Mouse (Mus musculus) stomach, postnatal 0 days (tissue): ENCODE data around the gene Prlhr.

Experiments used
- CTCF ChIP-seq: IDR thresholded peaks from 2 replicates; pipeline ENCODE4 v1.5.1; 2016; ENCODE audit warnings: antibody characterized with exemption, low read depth, mild to moderate bottlenecking, moderate library complexity
- EP300 ChIP-seq: optimal IDR thresholded peaks from 2 replicates; pipeline ENCODE3; 2016; ENCODE audit warnings: antibody characterized with exemption

DNA sequence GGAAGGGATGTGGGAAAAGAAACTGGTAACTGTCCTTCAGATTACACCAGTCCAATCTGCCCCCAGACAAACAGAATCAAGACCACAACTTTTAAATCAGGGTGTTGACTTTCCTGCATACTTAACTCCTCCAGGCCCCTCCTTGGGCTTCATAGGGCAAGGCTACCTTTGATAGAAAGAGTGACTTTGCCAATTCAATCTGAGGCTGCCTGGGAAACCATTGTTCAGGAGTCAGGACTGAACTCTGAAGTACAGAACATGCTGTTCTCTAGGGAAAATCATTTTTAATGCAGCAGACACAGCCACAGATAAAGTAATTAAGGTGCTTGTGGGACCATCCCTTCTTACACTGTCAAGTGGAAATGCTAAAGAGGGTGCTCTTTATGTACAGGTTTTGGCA is 27.6 kb downstream of the Prlhr start:
- TF ChIP-seq CTCF (no peak), EP300 (no peak)
